ENCODE assay signal across 8 mouse cellular contexts in the genomic region with DNA sequence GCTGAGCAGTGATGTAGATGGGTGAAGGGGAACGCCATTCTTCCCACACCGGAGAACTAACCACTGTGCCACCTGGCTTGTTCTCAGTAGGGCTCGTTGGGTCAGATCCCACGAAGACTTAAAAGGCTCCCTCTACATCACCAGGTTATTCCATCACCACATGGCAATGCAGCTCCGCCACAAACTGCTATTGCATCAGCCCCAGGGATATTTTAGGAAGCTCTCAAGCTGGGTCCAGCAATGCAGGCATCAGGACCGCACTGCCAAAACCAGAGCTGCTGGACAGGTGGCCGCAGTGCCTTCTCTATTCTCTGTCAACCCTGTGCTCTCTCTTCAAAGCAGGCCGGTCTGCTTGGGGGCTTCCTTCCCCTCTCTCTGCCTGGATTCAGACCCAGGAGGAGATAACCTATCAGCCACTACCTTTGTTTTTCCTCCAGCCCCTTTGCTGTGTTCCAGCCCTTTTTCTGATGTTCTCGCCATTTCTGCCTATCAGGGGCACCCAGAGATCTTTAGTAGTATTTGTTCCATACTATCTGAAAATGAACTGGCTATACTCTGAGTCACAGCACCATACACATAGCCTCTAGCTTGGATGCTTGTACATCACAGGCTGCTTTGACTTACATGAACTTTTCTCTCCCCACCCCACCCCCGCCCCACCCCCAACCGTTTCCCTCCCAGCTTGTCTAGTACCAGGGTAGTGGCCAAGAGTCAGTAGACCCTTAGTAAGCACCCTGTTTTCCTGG.
DNase-seq lines count a peak whose midpoint lies in the region; ATAC-seq lines count a peak whose summit lies in the region.

No protein-coding gene starts in this region.

- intact Hi-C loops in gastrocnemius, postnatal 36 days (cut with DNase I), result loop anchor here (5.0 kb wide), 1 partner anchor 265 kb away; no protein-coding TSS in a partner anchor

- no peak overlapping the region for H3K4me3 ChIP-seq in kidney, embryonic 14.5 days (ENCODE audit: low read length)
- no peak overlapping the region for H3K4me3 ChIP-seq in limb, embryonic 11.5 days (ENCODE audit: low read depth, low read length)
- H3K4me3 ChIP-seq in midbrain, embryonic 16.5 days (ENCODE audit: low read depth, low read length), result no peak overlapping the region

- no peaks in the 10 kb centered on the region for H3K27me3 ChIP-seq in kidney, embryonic 14.5 days (ENCODE audit: control insufficient read depth, insufficient read depth, low read length)
- H3K27me3 ChIP-seq in limb, embryonic 11.5 days (ENCODE audit: control insufficient read depth, insufficient read depth, low read length), result no peaks in the 10 kb centered on the region
- no peaks in the 10 kb centered on the region for H3K27me3 ChIP-seq in midbrain, embryonic 16.5 days (ENCODE audit: control insufficient read depth, insufficient read depth, low read depth, low read length)

- DNase-seq in kidney, adult 11 months, result no peak
- peak; percentile 46 for DNase-seq in cerebellum, adult 8-10 months
- DNase-seq in gastrocnemius, postnatal 36 days, result peak; percentile 29 to 38
- no peak for DNase-seq in limb, embryonic 11.5 days (ENCODE audit: low spot score)
- DNase-seq in c-Kit-positive CD71-positive TER-119-positive erythroid progenitor cells, embryonic 14.5 days (ENCODE audit: low spot score), result no peak
- no peak for DNase-seq in frontal cortex, postnatal 14 days (ENCODE audit: low spot score in 2 of 2)

- WGBS in kidney, embryonic 14.5 days, result 66% methylated on average over 11 of the region's 11 CpGs
- 62% methylated on average over 11 of the region's 11 CpGs for WGBS in limb, embryonic 11.5 days
- 65% methylated on average over 11 of the region's 11 CpGs for WGBS in midbrain, embryonic 16.5 days

- no peaks in the 10 kb centered on the region for H3K36me3 ChIP-seq in kidney, embryonic 14.5 days (ENCODE audit: control insufficient read depth, insufficient read depth, low read length)
- H3K36me3 ChIP-seq in limb, embryonic 11.5 days (ENCODE audit: control insufficient read depth, insufficient read depth, low read length), result no peaks in the 10 kb centered on the region
- H3K36me3 ChIP-seq in midbrain, embryonic 16.5 days (ENCODE audit: control insufficient read depth, insufficient read depth, low read length), result no peaks in the 10 kb centered on the region

- no peak overlapping the region for H3K9ac ChIP-seq in kidney, embryonic 14.5 days (ENCODE audit: low read depth, low read length)
- no peak overlapping the region for H3K9ac ChIP-seq in limb, embryonic 11.5 days (ENCODE audit: low read length)
- H3K9ac ChIP-seq in midbrain, embryonic 16.5 days (ENCODE audit: low read depth, low read length), result no peak overlapping the region

- no peak overlapping the region for H3K4me2 ChIP-seq in kidney, embryonic 14.5 days (replicated peaks; ENCODE audit: low read depth, low read length)
- H3K4me2 ChIP-seq in limb, embryonic 11.5 days (ENCODE audit: low read depth, severe bottlenecking), result no peak overlapping the region
- H3K4me2 ChIP-seq in midbrain, embryonic 16.5 days (ENCODE audit: low read length), result no peak overlapping the region

- H3K9me3 ChIP-seq in kidney, embryonic 14.5 days (ENCODE audit: control insufficient read depth, low read length), result no peaks in the 10 kb centered on the region
- H3K9me3 ChIP-seq in limb, embryonic 11.5 days (ENCODE audit: control insufficient read depth, low read length), result no peaks in the 10 kb centered on the region
- no peaks in the 10 kb centered on the region for H3K9me3 ChIP-seq in midbrain, embryonic 16.5 days (replicated peaks; ENCODE audit: control insufficient read depth, low read length, poor library complexity, severe bottlenecking)

- no peak for ATAC-seq in kidney, embryonic 14.5 days (ENCODE audit: low FRiP score, low TSS enrichment)
- ATAC-seq in limb, embryonic 11.5 days (ENCODE audit: insufficient number of reproducible peaks, low FRiP score, low TSS enrichment, low read depth), result no peak
- no peak for ATAC-seq in midbrain, embryonic 16.5 days

- H3K27ac ChIP-seq in kidney, embryonic 14.5 days (ENCODE audit: low read depth, low read length), result peak overlapping the region; percentile 99; the same call in 1 of the 2 replicates
- H3K27ac ChIP-seq in limb, embryonic 11.5 days (replicated peaks; ENCODE audit: low read depth, low read length), result peak overlapping the region; percentile 99
- H3K27ac ChIP-seq in midbrain, embryonic 16.5 days (ENCODE audit: low read length), result peak overlapping the region; percentile 96

- peaks cover 31% of the 10 kb centered on the region for H3K4me1 ChIP-seq in kidney, embryonic 14.5 days (ENCODE audit: control insufficient read depth, insufficient read depth, low read length)
- H3K4me1 ChIP-seq in limb, embryonic 11.5 days (ENCODE audit: control insufficient read depth, insufficient read depth, low read length), result peaks cover 35% of the 10 kb centered on the region
- H3K4me1 ChIP-seq in midbrain, embryonic 16.5 days (ENCODE audit: control insufficient read depth, insufficient read depth, low read length), result peaks cover 39% of the 10 kb centered on the region

Comparison
In these comparisons a context has a peak if more than half of its experiments do, and no peak if none do; other contexts are left out.
1. DNase-seq: peak in cerebellum, adult 8-10 months (single experiment) and gastrocnemius, postnatal 36 days (2 of 2); none in kidney, adult 11 months (single experiment), limb, embryonic 11.5 days (single experiment), c-Kit-positive CD71-positive TER-119-positive erythroid progenitor cells, embryonic 14.5 days (single experiment) and frontal cortex, postnatal 14 days (0 of 2).
2. Peak in every context shown above with its lines, with median percentiles within 50 percentile points of each other: H3K27ac ChIP-seq.